Mouse (Mus musculus): ENCODE measurements around the gene Ddx28. TPM values are rescaled to one million over a fixed set of nuclear protein-coding genes. Genes with fewer than 3 reads are reported as not detected.
"Not testable (repeated sequence)": the region's sequence is repeated elsewhere in the genome, so short reads cannot be mapped to it uniquely, and the experiment has no call there.

Ddx28 gene
- total and polyA plus RNA-seq, 2 experiments from 2014 or later = 10.9 to 25.8 TPM

DNA sequence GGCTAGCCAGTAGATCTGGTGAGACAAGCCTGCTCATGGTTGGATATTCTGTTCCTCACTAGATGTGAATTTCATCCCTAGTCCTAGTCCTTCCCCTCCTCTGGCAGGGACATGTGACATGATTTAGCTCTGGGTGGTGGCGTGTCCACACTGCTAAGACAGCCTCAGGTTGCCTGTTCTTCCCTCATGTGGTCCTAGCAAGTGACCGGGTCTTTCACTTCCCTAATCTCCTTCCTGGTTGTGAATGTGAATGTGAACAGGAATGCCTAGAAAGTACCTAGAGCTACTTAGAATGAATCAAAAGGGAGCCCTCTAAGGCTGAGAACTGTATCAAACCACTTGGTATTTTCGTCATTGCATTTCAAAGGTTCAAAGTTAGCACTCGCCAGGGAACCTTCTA lies 27.9 kb upstream of the Ddx28 start:
- Histone ChIP-seq H3K4me2 (ENCODE audit: low read depth, low read length) (no peak overlapping the region), H3K36me3 (replicated peaks; ENCODE audit: control insufficient read depth, insufficient read depth, low read length) (0 out of 2 replicates have a peak, but pooled peaks cover 5% of the 10 kb centered on the region), H3K9ac (replicated peaks; ENCODE audit: low read depth, low read length) (no peak overlapping the region), H3K9me3 (replicated peaks; ENCODE audit: control insufficient read depth, low read length) (no peaks in the 10 kb centered on the region), H3K4me1 (ENCODE audit: control insufficient read depth, insufficient read depth) (no peaks in the 10 kb centered on the region), H3K27ac (ENCODE audit: low read depth) (no peak overlapping the region), H3K4me3 (ENCODE audit: low read depth, low read length) (no peak overlapping the region), H3K27me3 (ENCODE audit: control insufficient read depth, insufficient read depth, low read length) (no peaks in the 10 kb centered on the region)
- no peak for ATAC-seq (ENCODE audit: insufficient read depth, low read depth)
- TF ChIP-seq EP300 (IDR thresholded peaks at IDR 0.05; ENCODE audit: low read depth) (no peak), CTCF (IDR thresholded peaks at IDR 0.05; ENCODE audit: low read depth) (no peak)
- no peak for DNase-seq (ENCODE audit: low spot score)
- WGBS = 83% methylated on average over 4 of the region's 4 CpGs

DNA sequence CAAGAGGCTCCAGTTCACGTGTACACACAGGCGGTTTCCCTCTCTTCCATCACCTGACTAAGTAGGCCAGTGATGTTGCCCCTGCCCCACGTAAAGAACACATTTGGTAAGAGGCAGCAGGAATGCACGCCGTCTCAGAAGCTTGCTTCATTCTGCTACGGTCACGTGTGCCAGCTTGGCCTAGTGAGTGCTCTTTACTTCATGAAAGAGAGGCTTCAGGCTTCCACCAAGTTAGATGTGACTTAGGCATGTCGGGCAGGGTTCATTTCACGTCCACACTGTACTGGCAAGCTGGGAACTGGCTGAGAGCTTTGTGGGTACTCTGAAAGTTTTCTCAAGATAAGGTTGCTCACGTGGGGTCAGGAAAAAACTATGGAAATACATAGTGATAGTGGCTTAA lies 27.0 kb upstream of the Ddx28 start:
- H3K27ac ChIP-seq (ENCODE audit: low read depth) = no peak overlapping the region
- H3K4me3 ChIP-seq (ENCODE audit: low read depth, low read length) = no peak overlapping the region
- H3K9me3 ChIP-seq (replicated peaks; ENCODE audit: control insufficient read depth, low read length) = no peaks in the 10 kb centered on the region
- 86% methylated on average over 10 of the region's 10 CpGs for WGBS
- no peaks in the 10 kb centered on the region for H3K4me1 ChIP-seq (ENCODE audit: control insufficient read depth, insufficient read depth)
- no peak overlapping the region for H3K4me2 ChIP-seq (ENCODE audit: low read depth, low read length)
- H3K9ac ChIP-seq (replicated peaks; ENCODE audit: low read depth, low read length) = no peak overlapping the region
- DNase-seq (ENCODE audit: low spot score) (no peak), ATAC-seq (ENCODE audit: insufficient read depth, low read depth) (no peak)
- no peak for TF ChIP-seq CTCF (IDR thresholded peaks at IDR 0.05; ENCODE audit: low read depth)
- TF ChIP-seq EP300 (IDR thresholded peaks at IDR 0.05; ENCODE audit: low read depth) = no peak
- H3K36me3 ChIP-seq (replicated peaks; ENCODE audit: control insufficient read depth, insufficient read depth, low read length) = peaks cover 3% of the 10 kb centered on the region; the same call in 1 of the 2 replicates
- H3K27me3 ChIP-seq (ENCODE audit: control insufficient read depth, insufficient read depth, low read length) = no peaks in the 10 kb centered on the region

GRCm38 (mm10) chr8:106022483-106022882 lies 10.8 kb upstream of the Ddx28 start:
- no peak overlapping the region for H3K9ac ChIP-seq (replicated peaks; ENCODE audit: low read depth, low read length)
- H3K27ac ChIP-seq (ENCODE audit: low read depth) = no peak overlapping the region
- no peaks in the 10 kb centered on the region for H3K27me3 ChIP-seq (ENCODE audit: control insufficient read depth, insufficient read depth, low read length)
- H3K4me3 ChIP-seq (ENCODE audit: low read depth, low read length) = no peak overlapping the region
- no peaks in the 10 kb centered on the region for H3K9me3 ChIP-seq (replicated peaks; ENCODE audit: control insufficient read depth, low read length)
- H3K4me2 ChIP-seq (ENCODE audit: low read depth, low read length) = no peak overlapping the region
- no peaks in the 10 kb centered on the region for H3K4me1 ChIP-seq (ENCODE audit: control insufficient read depth, insufficient read depth)
- ATAC-seq (ENCODE audit: insufficient read depth, low read depth) = peak; percentile 74
- peak; percentile 67 for DNase-seq (ENCODE audit: low spot score)
- TF ChIP-seq CTCF (IDR thresholded peaks at IDR 0.05; ENCODE audit: low read depth) (peak; percentile 94), EP300 (IDR thresholded peaks at IDR 0.05; ENCODE audit: low read depth) (no peak)
- peaks cover 16% of the 10 kb centered on the region; the same call in 1 of the 2 replicates for H3K36me3 ChIP-seq (replicated peaks; ENCODE audit: control insufficient read depth, insufficient read depth, low read length)

DNA sequence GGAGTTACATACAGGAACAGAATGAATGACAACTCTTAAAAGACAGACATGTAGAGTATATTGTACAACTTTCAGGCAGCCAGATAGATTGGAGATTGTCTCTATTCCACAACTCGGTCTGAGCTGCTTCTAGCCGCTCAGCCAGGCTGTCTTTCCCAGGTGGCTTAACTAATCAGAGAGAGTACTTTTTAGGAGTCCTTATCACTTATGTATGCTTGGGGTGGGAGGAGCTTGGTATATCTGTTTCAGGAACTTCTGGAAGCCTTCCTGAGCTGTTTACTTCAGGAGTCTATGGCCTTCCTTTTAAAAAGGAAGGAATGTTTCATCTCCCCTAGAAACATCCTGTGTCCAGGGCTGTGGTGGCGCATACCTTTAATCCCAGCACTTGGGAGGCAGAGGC lies 6.4 kb upstream of the Ddx28 start:
- TF ChIP-seq CTCF (IDR thresholded peaks at IDR 0.05; ENCODE audit: low read depth) = no peak
- TF ChIP-seq EP300 (IDR thresholded peaks at IDR 0.05; ENCODE audit: low read depth) = no peak
- 64% methylated on average over 3 of the region's 3 CpGs for WGBS
- no peaks in the 10 kb centered on the region for H3K9me3 ChIP-seq (replicated peaks; ENCODE audit: control insufficient read depth, low read length)
- no peaks in the 10 kb centered on the region for H3K27me3 ChIP-seq (ENCODE audit: control insufficient read depth, insufficient read depth, low read length)
- DNase-seq (ENCODE audit: low spot score) (no peak), ATAC-seq (ENCODE audit: insufficient read depth, low read depth) (no peak)
- H3K36me3 ChIP-seq (replicated peaks; ENCODE audit: control insufficient read depth, insufficient read depth, low read length) = peaks cover 25% of the 10 kb centered on the region
- no peak overlapping the region for H3K4me2 ChIP-seq (ENCODE audit: low read depth, low read length)
- H3K4me3 ChIP-seq (ENCODE audit: low read depth, low read length) = no peak overlapping the region
- H3K4me1 ChIP-seq (ENCODE audit: control insufficient read depth, insufficient read depth) = no peaks in the 10 kb centered on the region
- H3K9ac ChIP-seq (replicated peaks; ENCODE audit: low read depth, low read length) = no peak overlapping the region
- no peak overlapping the region for H3K27ac ChIP-seq (ENCODE audit: low read depth)

DNA sequence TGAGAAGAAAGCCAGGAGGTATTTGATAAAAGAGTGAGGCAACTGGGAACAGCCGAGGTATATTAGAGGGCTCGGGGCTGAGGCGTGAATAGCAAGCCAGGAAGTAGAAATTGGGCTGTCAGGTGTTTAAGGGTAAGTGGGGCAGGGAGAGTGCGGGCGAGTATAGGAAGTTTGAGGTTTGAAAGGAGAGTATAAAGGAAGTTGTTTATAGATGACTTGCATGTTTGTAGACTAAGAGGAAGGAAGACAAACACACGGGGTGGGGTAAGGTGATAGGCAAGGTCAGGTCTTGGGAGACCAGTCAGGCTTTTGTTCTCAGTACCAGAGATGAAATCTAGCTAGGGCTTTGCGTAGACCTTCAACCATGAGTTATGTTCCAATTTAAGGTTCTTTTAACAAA lies 5.4 kb upstream of the Ddx28 start:
- Histone ChIP-seq H3K4me2 (ENCODE audit: low read depth, low read length) (no peak overlapping the region), H3K9ac (replicated peaks; ENCODE audit: low read depth, low read length) (no peak overlapping the region), H3K36me3 (replicated peaks; ENCODE audit: control insufficient read depth, insufficient read depth, low read length) (peaks cover 25% of the 10 kb centered on the region), H3K27me3 (ENCODE audit: control insufficient read depth, insufficient read depth, low read length) (no peaks in the 10 kb centered on the region), H3K4me1 (ENCODE audit: control insufficient read depth, insufficient read depth) (0 out of 2 replicates have a peak, but pooled peaks cover under 1% of the 10 kb centered on the region), H3K9me3 (replicated peaks; ENCODE audit: control insufficient read depth, low read length) (no peaks in the 10 kb centered on the region), H3K4me3 (ENCODE audit: low read depth, low read length) (no peak overlapping the region), H3K27ac (ENCODE audit: low read depth) (no peak overlapping the region)
- TF ChIP-seq CTCF (IDR thresholded peaks at IDR 0.05; ENCODE audit: low read depth) (no peak), EP300 (IDR thresholded peaks at IDR 0.05; ENCODE audit: low read depth) (no peak)
- ATAC-seq (ENCODE audit: insufficient read depth, low read depth) (no peak), DNase-seq (ENCODE audit: low spot score) (no peak)
- 85% methylated on average over 7 of the region's 7 CpGs for WGBS

DNA sequence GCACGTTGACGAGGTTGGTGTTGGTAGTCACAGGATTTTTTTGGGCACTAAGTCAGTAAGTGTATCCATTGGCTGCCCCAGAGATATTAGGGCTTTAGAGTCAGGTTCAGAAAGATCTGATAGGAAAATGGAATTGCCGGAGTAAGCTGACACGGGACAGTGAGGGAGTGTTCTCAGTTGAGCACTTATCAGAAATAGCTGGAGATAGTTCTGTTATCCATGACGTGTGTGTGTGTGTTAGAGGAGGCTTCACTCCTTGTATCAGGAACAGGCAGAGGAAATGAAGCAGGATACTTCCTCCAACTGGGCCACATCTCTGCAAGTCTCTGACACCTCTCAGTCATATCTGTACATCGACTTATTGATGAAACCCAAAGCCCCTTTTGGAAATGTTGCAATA lies 4.6 kb upstream of the Ddx28 start:
- no peaks in the 10 kb centered on the region for H3K27me3 ChIP-seq (ENCODE audit: control insufficient read depth, insufficient read depth, low read length)
- H3K27ac ChIP-seq (ENCODE audit: low read depth) = no peak overlapping the region
- H3K4me3 ChIP-seq (ENCODE audit: low read depth, low read length) = no peak overlapping the region
- TF ChIP-seq CTCF (IDR thresholded peaks at IDR 0.05; ENCODE audit: low read depth) = no peak
- DNase-seq (ENCODE audit: low spot score) = no peak
- ATAC-seq (ENCODE audit: insufficient read depth, low read depth) = no peak
- peaks cover 25% of the 10 kb centered on the region for H3K36me3 ChIP-seq (replicated peaks; ENCODE audit: control insufficient read depth, insufficient read depth, low read length)
- no peak overlapping the region for H3K4me2 ChIP-seq (ENCODE audit: low read depth, low read length)
- no peaks in the 10 kb centered on the region for H3K9me3 ChIP-seq (replicated peaks; ENCODE audit: control insufficient read depth, low read length)
- 72% methylated on average over 6 of the region's 6 CpGs for WGBS
- H3K4me1 ChIP-seq (ENCODE audit: control insufficient read depth, insufficient read depth) = 0 out of 2 replicates have a peak, but pooled peaks cover 6% of the 10 kb centered on the region
- H3K9ac ChIP-seq (replicated peaks; ENCODE audit: low read depth, low read length) = no peak overlapping the region

- not testable (repeated sequence) for DNase-seq (ENCODE audit: low spot score); H3K27me3 ChIP-seq (ENCODE audit: control insufficient read depth, insufficient read depth, low read length); H3K9me3 ChIP-seq (replicated peaks; ENCODE audit: control insufficient read depth, low read length); ATAC-seq (ENCODE audit: insufficient read depth, low read depth); H3K27ac ChIP-seq (ENCODE audit: low read depth); H3K4me3 ChIP-seq (ENCODE audit: low read depth, low read length); H3K9ac ChIP-seq (replicated peaks; ENCODE audit: low read depth, low read length)
- Histone ChIP-seq H3K36me3 (replicated peaks; ENCODE audit: control insufficient read depth, insufficient read depth, low read length) (peaks cover 16% of the 10 kb centered on the region), H3K4me1 (ENCODE audit: control insufficient read depth, insufficient read depth) (peaks cover 18% of the 10 kb centered on the region), H3K4me2 (ENCODE audit: low read depth, low read length) (peak overlapping the region; percentile 99; the same call in 1 of the 2 replicates)
- WGBS = 76% methylated on average over 8 of the region's 8 CpGs
Measured at GRCm38 (mm10) chr8:106012203-106012602, 521 bp upstream of the Ddx28 start.
